Mouse (Mus musculus): ENCODE data around the gene Csk.
A peak's percentile ranks its signal among the peaks of the same experiment; 100 is the strongest.

Csk gene

GRCm38 (mm10) chr9:57656631-57657350 lies 3.4 kb upstream of the Csk start:
- no peak for DNase-seq

- DNase-seq, result peak; percentile 97
Measured at GRCm38 (mm10) chr9:57655749-57656148, 2.3 kb upstream of the Csk start.

- DNase-seq, result no peak
Measured at GRCm38 (mm10) chr9:57654966-57655365, 1.5 kb upstream of the Csk start.

- DNase-seq, result no peak
Measured at GRCm38 (mm10) chr9:57652855-57653254, 576 bp downstream of the Csk start.

- no peak for DNase-seq
Measured at GRCm38 (mm10) chr9:57652351-57652750, 1.1 kb downstream of the Csk start.

- DNase-seq, result no peak
Measured at GRCm38 (mm10) chr9:57650786-57651311, 2.6 kb downstream of the Csk start.

- DNase-seq, result no peak
Measured at GRCm38 (mm10) chr9:57650130-57650785, 3.2 kb downstream of the Csk start.

- no peak for DNase-seq
Measured at GRCm38 (mm10) chr9:57647286-57648108, 5.9 kb downstream of the Csk start.

- no peak for DNase-seq
Measured at GRCm38 (mm10) chr9:57646551-57647103, 6.8 kb downstream of the Csk start.

- DNase-seq, result peak; percentile 88
Measured at GRCm38 (mm10) chr9:57644944-57645893, 8.2 kb downstream of the Csk start.

GRCm38 (mm10) chr9:57644442-57644943 lies 8.9 kb downstream of the Csk start:
- DNase-seq, result no peak

- DNase-seq, result no peak
Measured at GRCm38 (mm10) chr9:57643856-57644180, 9.6 kb downstream of the Csk start.

GRCm38 (mm10) chr9:57643169-57643855 lies 10.1 kb downstream of the Csk start:
- DNase-seq, result no peak

GRCm38 (mm10) chr9:57641775-57642550 lies 11.5 kb downstream of the Csk start:
- DNase-seq, result no peak

GRCm38 (mm10) chr9:57641022-57641421 lies 12.4 kb downstream of the Csk start:
- no peak for DNase-seq

GRCm38 (mm10) chr9:57640384-57640783 lies 13.0 kb downstream of the Csk start:
- no peak for DNase-seq

GRCm38 (mm10) chr9:57639661-57640328 lies 13.6 kb downstream of the Csk start:
- DNase-seq, result no peak

- DNase-seq, result no peak
Measured at GRCm38 (mm10) chr9:57638651-57639459, 14.6 kb downstream of the Csk start.
